Mouse (Mus musculus) liver, embryonic 11.5 days (tissue): Measurements from ENCODE around the gene Naa40. TPM values are rescaled to one million over a fixed set of nuclear protein-coding genes. Genes with fewer than 3 reads are reported as not detected.

Experiments
- ATAC-seq: fragments of 200-750 bp; cut with Nextera tagmentation; replicated peaks from 2 replicates; pipeline ENCODE4 v1.8.0; 2017; ENCODE audit warnings: moderate number of reproducible peaks, mild to moderate bottlenecking, moderate TSS enrichment, moderate library complexity; ENCODE audit not compliant: low FRiP score
- DNase-seq: peaks from one replicate; pipeline ENCODE4 v3.0.0-alpha.2; 2017; ENCODE audit warnings: low spot score
- H3K27ac ChIP-seq: fragments of 300-500 bp; sonication (generic); 2 replicates; pipeline ENCODE4 v1.5.1; 2014; ENCODE audit warnings: mild to moderate bottlenecking, low read depth, low read length, control low read depth
- H3K27me3 ChIP-seq: fragments of 300-500 bp; sonication (generic); replicated peaks from 2 replicates; pipeline ENCODE4 v1.6.1; 2014; ENCODE audit warnings: low read length, mixed read lengths; ENCODE audit not compliant: control insufficient read depth, insufficient read depth
- H3K36me3 ChIP-seq: fragments of 300-500 bp; sonication (generic); 2 replicates; pipeline ENCODE4 v1.6.1; 2014; ENCODE audit warnings: mild to moderate bottlenecking, low read length, moderate library complexity, mixed read lengths; ENCODE audit not compliant: control insufficient read depth, insufficient read depth
- H3K4me1 ChIP-seq: fragments of 300-500 bp; sonication (generic); replicated peaks from 2 replicates; pipeline ENCODE4 v1.6.1; 2014; ENCODE audit warnings: low read length, mixed read lengths; ENCODE audit not compliant: control insufficient read depth, insufficient read depth
- H3K4me2 ChIP-seq: fragments of 300-500 bp; sonication (generic); 2 replicates; pipeline ENCODE4 v1.6.1; 2014; ENCODE audit warnings: mild to moderate bottlenecking, control low read depth, moderate library complexity
- H3K4me3 ChIP-seq: fragments of 300-500 bp; sonication (generic); 2 replicates; pipeline ENCODE4 v1.5.1; 2014; ENCODE audit warnings: low read depth, low read length, control low read depth
- H3K9ac ChIP-seq: fragments of 300-500 bp; sonication (generic); 2 replicates; pipeline ENCODE4 v1.6.1; 2014; ENCODE audit warnings: low read depth, low read length, control low read depth
- H3K9me3 ChIP-seq: fragments of 300-500 bp; sonication (generic); 2 replicates; pipeline ENCODE4 v1.6.1; 2016; ENCODE audit warnings: low read length, inconsistent platforms, mixed read lengths; ENCODE audit not compliant: control insufficient read depth
- WGBS: fragments of 180-500 bp; shearing (Covaris S2); extraction: QIAGEN DNeasy Blood & Tissue Kit; methylation state at CpG from one replicate; pipeline ENCODE4 v1.1.7; 2014; 5-methylcytosine and 5-hydroxymethylcytosine counted together
- polyA plus RNA-seq: library from polyadenylated mRNA; unstranded; fragments of >200 nt; fragmentation: Nextera tagmentation; extraction: Ambion mirVana; gene quantifications from 2 replicates; pipeline ENCODE4 v1.2.1, GENCODE M21; 2014

Gene Naa40
- polyA plus RNA-seq, 1 experiment from 2014 or later, result 70.7 TPM

DNA sequence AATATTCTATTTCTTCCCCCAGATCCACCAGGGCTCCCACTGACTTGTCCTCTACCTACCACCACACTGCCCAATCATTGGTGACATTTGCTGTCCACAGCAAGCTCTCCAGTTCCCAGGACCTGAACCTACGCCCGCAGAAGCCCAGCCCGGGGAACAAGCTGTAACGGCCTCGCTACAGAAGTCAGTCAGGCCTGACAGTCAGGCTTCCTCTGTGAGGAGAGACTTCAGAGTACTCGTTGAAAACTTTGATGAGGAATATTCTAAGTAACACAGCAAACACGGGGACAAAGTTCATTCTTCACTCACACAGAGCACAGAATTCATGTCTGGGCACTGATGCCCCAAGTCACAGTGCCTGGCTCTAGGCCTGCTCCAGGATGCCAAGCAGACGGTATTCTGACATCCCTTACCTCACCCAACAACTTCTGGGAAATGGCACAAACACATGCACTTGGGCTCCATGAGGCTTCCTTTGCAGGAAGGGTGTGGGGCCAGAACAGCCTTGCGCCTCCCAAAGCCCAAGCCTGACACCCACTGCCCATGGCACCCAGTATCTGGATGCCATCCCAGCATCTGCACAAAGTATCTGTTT is 15.8 kb downstream of the Naa40 start:
- H3K4me3 ChIP-seq, result no peak overlapping the region
- no peaks in the 10 kb centered on the region for H3K27me3 ChIP-seq
- peaks cover 33% of the 10 kb centered on the region for H3K36me3 ChIP-seq
- DNase-seq, result no peak
- H3K9me3 ChIP-seq, result no peaks in the 10 kb centered on the region
- 83% methylated on average over 9 of the region's 9 CpGs for WGBS
- no peaks in the 10 kb centered on the region for H3K4me1 ChIP-seq
- no peak overlapping the region for H3K4me2 ChIP-seq
- no peak overlapping the region for H3K27ac ChIP-seq
- no peak overlapping the region for H3K9ac ChIP-seq
- ATAC-seq, result no peak

DNA sequence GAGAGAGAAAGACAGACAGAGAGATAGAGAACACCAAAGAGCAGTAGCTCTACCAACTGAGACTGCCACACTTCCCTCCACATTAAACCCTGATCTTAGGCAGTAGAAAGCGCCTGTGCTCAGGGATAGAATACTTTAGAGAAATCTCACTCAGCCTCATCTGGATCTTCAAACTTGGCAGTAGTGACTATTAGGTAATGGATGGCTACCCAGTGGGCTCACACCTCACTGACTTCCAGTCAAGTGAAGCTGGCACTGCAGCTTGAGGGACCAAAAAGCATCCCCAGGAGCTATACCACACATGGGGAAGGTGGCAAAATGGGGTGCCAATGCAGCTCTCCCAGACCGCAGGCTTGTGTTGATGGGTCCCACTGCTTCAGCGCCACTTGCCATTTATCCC is 16.7 kb downstream of the Naa40 start:
- ATAC-seq, result no peak
- WGBS, result 84% methylated on average over 3 of the region's 3 CpGs
- Histone ChIP-seq H3K9ac (no peak overlapping the region), H3K36me3 (peaks cover 24% of the 10 kb centered on the region), H3K9me3 (no peaks in the 10 kb centered on the region), H3K4me3 (no peak overlapping the region), H3K27me3 (no peaks in the 10 kb centered on the region), H3K4me2 (no peak overlapping the region), H3K4me1 (no peaks in the 10 kb centered on the region), H3K27ac (no peak overlapping the region)
- DNase-seq, result no peak

DNA sequence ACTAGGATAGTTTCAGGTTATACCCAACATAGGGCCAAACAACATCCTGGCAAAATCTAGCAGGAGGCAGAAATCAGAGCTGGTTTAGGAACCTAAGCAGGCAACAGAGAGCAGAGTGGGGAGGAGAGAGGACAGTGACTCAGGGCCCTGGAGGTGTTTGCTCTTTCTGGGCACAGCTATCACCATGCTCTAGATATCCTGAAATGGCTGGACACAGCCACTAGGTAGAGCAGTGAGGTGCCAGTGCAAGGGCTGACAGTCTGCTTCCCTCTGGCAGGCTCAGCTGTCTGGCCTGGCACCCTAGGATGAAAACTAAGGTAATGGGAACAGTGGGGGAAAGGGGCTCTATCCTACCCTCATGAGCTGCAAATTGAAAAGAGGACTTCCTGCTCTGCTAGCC is 17.5 kb downstream of the Naa40 start:
- Histone ChIP-seq H3K9me3 (no peaks in the 10 kb centered on the region), H3K27me3 (no peaks in the 10 kb centered on the region), H3K9ac (no peak overlapping the region), H3K27ac (no peak overlapping the region), H3K4me2 (no peak overlapping the region), H3K4me1 (no peaks in the 10 kb centered on the region), H3K36me3 (peaks cover 21% of the 10 kb centered on the region; the same call in 1 of the 2 replicates), H3K4me3 (no peak overlapping the region)
- DNase-seq, result no peak
- ATAC-seq, result no peak

DNA sequence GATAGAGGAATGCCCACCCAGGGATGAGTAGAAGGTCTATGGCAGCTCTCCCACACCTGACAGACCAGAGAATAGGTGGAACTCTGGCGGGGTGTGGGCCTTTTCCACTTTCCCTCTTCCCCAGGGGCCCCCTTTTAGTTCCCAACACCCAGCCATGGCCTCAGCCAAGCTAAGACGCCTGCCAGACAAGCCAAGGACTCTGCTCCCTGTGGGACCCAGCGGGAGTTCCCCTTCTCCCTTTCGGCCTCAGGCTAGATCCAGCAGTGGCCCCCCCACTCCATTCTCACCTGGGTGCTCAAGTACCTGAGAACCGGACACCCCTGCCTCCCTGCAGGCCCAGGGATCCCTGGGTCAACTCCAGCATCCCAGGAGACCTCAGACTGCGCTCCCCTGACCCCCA is 18.8 kb downstream of the Naa40 start:
- no peak overlapping the region for H3K9ac ChIP-seq
- H3K4me3 ChIP-seq, result no peak overlapping the region
- peaks cover 16% of the 10 kb centered on the region; the same call in 1 of the 2 replicates for H3K36me3 ChIP-seq
- H3K4me1 ChIP-seq, result peaks cover 7% of the 10 kb centered on the region; the same call in 1 of the 2 replicates
- no peaks in the 10 kb centered on the region for H3K9me3 ChIP-seq
- 84% methylated on average over 6 of the region's 6 CpGs for WGBS
- H3K4me2 ChIP-seq, result no peak overlapping the region
- H3K27me3 ChIP-seq, result no peaks in the 10 kb centered on the region
- DNase-seq (no peak), ATAC-seq (no peak)
- no peak overlapping the region for H3K27ac ChIP-seq

DNA sequence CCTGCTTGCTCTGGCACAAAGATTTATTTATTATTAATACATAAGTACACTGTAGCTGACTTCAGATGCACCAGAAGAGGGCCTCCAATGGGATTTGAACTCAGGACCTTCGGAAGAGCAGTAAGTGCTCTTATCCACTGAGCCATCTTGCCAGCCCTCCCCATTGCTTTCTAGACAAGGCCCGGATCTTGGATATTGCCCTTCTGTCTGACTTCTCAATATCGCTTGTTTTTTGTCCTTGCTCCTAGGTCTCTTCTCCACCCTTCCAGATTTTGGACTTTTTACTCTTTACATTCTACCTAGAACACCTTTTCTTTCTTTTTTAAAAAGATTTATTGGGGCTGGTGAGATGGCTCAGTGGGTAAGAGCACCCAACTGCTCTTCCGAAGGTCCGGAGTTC is 22.2 kb downstream of the Naa40 start:
- WGBS, result 87% methylated on average over 5 of the region's 5 CpGs
- no peak overlapping the region; the same call in 1 of the 2 replicates for H3K4me2 ChIP-seq
- no peak overlapping the region for H3K27ac ChIP-seq
- peaks cover 11% of the 10 kb centered on the region for H3K36me3 ChIP-seq
- peaks cover 19% of the 10 kb centered on the region for H3K4me1 ChIP-seq
- H3K9me3 ChIP-seq, result no peaks in the 10 kb centered on the region
- H3K9ac ChIP-seq, result no peak overlapping the region
- ATAC-seq (no peak), DNase-seq (no peak)
- H3K4me3 ChIP-seq, result no peak overlapping the region
- H3K27me3 ChIP-seq, result no peaks in the 10 kb centered on the region

DNA sequence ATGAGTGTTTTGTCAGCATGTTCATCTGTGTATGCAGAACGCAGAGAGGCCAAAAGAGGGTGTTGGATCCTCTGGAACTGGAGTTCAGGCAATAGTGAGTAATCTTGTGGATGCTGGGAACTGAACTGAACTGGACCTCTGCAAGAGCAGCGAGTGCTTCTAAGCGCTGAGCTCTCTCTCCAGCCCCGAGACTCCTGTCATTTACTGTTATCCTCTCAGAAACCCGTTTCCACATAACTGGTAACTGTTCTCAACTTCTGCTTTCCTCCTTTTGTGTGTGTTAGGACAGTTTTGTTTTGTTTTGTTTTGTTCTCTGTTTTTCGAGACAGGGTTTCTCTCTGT is 23.1 kb downstream of the Naa40 start:
- no peaks in the 10 kb centered on the region for H3K27me3 ChIP-seq
- peak overlapping the region; percentile 87 for H3K4me2 ChIP-seq
- H3K36me3 ChIP-seq, result peaks cover 13% of the 10 kb centered on the region
- WGBS, result 8% methylated on average over 6 of the region's 6 CpGs
- ATAC-seq (peak; percentile 21; the same call in 1 of the 2 replicates), DNase-seq (no peak)
- H3K27ac ChIP-seq, result peak overlapping the region; percentile 11; the same call in 1 of the 2 replicates
- H3K4me1 ChIP-seq, result peaks cover 19% of the 10 kb centered on the region
- peak overlapping the region; percentile 83 for H3K4me3 ChIP-seq
- H3K9ac ChIP-seq, result peak overlapping the region; percentile 65
- no peaks in the 10 kb centered on the region for H3K9me3 ChIP-seq

DNA sequence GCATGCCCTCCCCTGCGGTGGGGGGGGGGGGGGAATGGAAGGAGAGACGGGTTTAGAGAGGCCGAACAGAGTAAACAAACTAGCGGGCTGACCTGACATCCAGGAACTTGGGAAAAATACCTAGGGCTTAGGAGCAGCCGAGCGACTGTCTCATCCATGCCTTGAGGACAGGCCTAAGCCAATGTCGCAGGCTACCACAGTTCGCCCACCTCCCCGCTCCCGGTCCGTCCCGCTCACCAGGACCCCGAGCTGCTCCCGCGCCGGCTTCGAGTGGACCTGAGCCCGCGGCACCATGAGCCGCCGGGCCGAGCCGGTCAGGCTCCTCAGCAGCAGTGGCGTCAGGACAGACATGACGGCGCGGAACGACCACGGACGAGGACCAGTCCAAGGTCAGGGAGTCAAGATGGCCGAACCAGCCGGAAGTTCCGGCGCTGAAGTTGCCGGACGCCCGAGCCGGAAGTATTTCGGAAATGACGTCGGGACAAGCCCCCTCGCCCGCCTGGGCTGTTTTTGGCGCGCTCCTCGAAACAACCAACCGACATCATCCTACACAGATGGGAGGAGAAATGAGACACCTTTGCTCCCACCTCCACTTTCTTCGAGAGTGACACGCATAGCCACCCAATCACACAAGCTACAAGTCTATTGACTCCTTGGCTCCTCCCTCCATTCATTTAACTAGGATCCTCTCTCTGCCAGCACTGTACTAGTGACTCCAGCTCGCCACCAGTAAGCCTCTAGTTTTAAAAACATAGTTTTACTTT is 23.6 kb downstream of the Naa40 start, which contains the start of gene Cox8a:
TSS of gene Cox8a (minus strand) at position 455 of the 764 bp plus-strand sequence.
- under 1% methylated on average over 50 of the region's 50 CpGs for WGBS
- DNase-seq (peak; percentile 96), ATAC-seq (peak; percentile 98)
- Histone ChIP-seq H3K27me3 (no peaks in the 10 kb centered on the region), H3K36me3 (peaks cover 13% of the 10 kb centered on the region), H3K4me2 (peak within 1 kb of the TSS; percentile 87), H3K4me3 (peak within 1 kb of the TSS; percentile 83), H3K9me3 (no peaks in the 10 kb centered on the region), H3K4me1 (peaks cover 19% of the 10 kb centered on the region), H3K27ac (peak within 1 kb of the TSS; percentile 67), H3K9ac (peak within 1 kb of the TSS; percentile 91)

DNA sequence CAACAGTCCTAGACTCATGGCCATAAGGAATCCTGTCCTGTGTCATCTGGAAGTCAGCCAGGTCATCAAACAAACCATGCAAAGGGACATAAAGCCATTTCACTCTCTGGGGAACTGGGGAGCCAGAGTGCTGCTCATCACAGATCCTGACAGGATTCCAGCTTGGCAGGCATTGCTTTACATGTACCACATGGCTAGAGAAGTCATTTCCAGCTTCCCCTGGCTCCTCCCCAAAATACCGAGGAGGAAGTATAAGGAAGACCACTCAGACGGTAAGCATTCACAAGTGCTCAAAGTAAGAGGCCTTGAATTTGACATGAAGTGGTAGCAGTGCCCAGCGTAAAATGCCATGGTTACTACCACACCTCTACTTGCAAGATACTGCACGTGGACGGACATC is 26.5 kb downstream of the Naa40 start:
- WGBS, result 82% methylated on average over 5 of the region's 5 CpGs
- Histone ChIP-seq H3K4me3 (no peak overlapping the region), H3K9ac (no peak overlapping the region), H3K4me2 (no peak overlapping the region), H3K27ac (no peak overlapping the region), H3K4me1 (peaks cover 19% of the 10 kb centered on the region), H3K9me3 (no peaks in the 10 kb centered on the region), H3K36me3 (peaks cover 17% of the 10 kb centered on the region), H3K27me3 (no peaks in the 10 kb centered on the region)
- ATAC-seq (no peak), DNase-seq (no peak)

DNA sequence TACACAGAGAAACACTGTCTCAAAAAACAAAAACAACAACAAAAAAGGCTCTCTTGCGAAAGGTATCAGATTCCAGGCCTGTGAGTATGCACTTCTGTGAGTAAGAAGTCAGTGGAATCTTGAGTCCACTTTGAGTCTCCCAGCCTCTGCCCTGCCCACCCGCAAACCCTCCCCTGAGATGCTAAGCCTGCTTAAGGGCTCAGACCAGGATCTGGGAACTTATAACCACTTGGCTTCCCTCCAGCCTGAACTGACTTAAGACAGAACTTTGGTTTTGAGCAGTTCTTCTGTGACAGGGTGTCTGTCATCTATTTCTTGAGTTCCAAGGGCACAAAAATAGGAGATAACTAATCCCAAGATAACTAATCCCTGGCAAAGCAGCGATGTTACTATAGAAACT is 28.0 kb downstream of the Naa40 start:
- Histone ChIP-seq H3K4me2 (no peak overlapping the region), H3K36me3 (peaks cover 17% of the 10 kb centered on the region), H3K27ac (no peak overlapping the region), H3K9me3 (no peaks in the 10 kb centered on the region), H3K27me3 (no peaks in the 10 kb centered on the region), H3K4me1 (peaks cover 15% of the 10 kb centered on the region), H3K9ac (no peak overlapping the region), H3K4me3 (no peak overlapping the region)
- WGBS, result 82% methylated on average over 3 of the region's 3 CpGs
- DNase-seq (no peak), ATAC-seq (no peak)
